Mouse (Mus musculus) large intestine, adult 2 months (tissue): Measurements from ENCODE around the gene Olfr157. TPM values are rescaled to one million over a fixed set of nuclear protein-coding genes. Genes with fewer than 3 reads are reported as not detected.
"Not testable (repeated sequence)": the region's sequence is repeated elsewhere in the genome, so short reads cannot be mapped to it uniquely, and the experiment has no call there.

Experiments used
- DNase-seq: peaks from one replicate; pipeline ENCODE4 v3.0.0-alpha.2; 2012; ENCODE audit warnings: low read depth, low spot score
- WGBS: fragments of 180-500 bp; shearing (Covaris S2); methylation state at CpG from one replicate; pipeline ENCODE4 v1.1.7; 2018; 5-methylcytosine and 5-hydroxymethylcytosine counted together
- polyA plus RNA-seq: library from polyadenylated mRNA; depleted of rRNA; stranded (reverse); fragments of >200 nt; gene quantifications from 2 replicates; pipeline ENCODE4 v1.2.3, GENCODE M21; 2012; rRNA removed

Olfr157 gene
- polyA plus RNA-seq, 1 experiment: 0.14 TPM

- no peak for DNase-seq
- 64% methylated on average over 13 of the region's 13 CpGs for WGBS
Observed at GRCm38 (mm10) chr4:43822896-43823550, 17.0 kb downstream of the Olfr157 start.

- WGBS: 38% methylated on average over 7 of the region's 7 CpGs
- DNase-seq: no peak
Observed at GRCm38 (mm10) chr4:43798936-43799335, 41.1 kb downstream of the Olfr157 start.

GRCm38 (mm10) chr4:43795844-43796243 lies 44.2 kb downstream of the Olfr157 start:
- 52% methylated on average over 5 of the region's 5 CpGs for WGBS
- not testable (repeated sequence) for DNase-seq

GRCm38 (mm10) chr4:43795296-43795695 lies 44.7 kb downstream of the Olfr157 start:
- 73% methylated on average over 6 of the region's 6 CpGs for WGBS

More at GRCm38 (mm10) chr4:43795296-43795695, 44.7 kb downstream of the Olfr157 start:
- no peak for DNase-seq

Other genes with a start within 250 kb of the Olfr157 start
- 7.3 and 9.0 TPM in 2 replicates for gene Npr2, start 208.3 kb downstream of the Olfr157 start, polyA plus RNA-seq
- 0.38 and 0.81 TPM in 2 replicates for gene Spag8, start 186.6 kb downstream of the Olfr157 start, polyA plus RNA-seq
- 80.6 and 90.2 TPM in 2 replicates for gene Hint2, start 183.7 kb downstream of the Olfr157 start, polyA plus RNA-seq
- gene Tmem8b, start 171.2 kb downstream of the Olfr157 start, polyA plus RNA-seq: 2.0 and 2.3 TPM in 2 replicates
- gene Fam221b, start 171.1 kb downstream of the Olfr157 start, polyA plus RNA-seq: 0.02 and 0.07 TPM in 2 replicates
- gene Olfr70, start 139.4 kb downstream of the Olfr157 start, polyA plus RNA-seq: not detected in 2 replicates
- gene Olfr71, start 129.9 kb downstream of the Olfr157 start, polyA plus RNA-seq: not detected in 2 replicates
- 1.9 and 2.3 TPM in 2 replicates for gene Hrct1, start 113.0 kb downstream of the Olfr157 start, polyA plus RNA-seq
- 0.68 and 1.5 TPM in 2 replicates for gene Spaar, start 110.2 kb downstream of the Olfr157 start, polyA plus RNA-seq
- gene Olfr159, start 69.2 kb downstream of the Olfr157 start, polyA plus RNA-seq: not detected in 2 replicates
- not detected in 2 replicates for gene Olfr156, start 16.3 kb downstream of the Olfr157 start, polyA plus RNA-seq
- gene Olfr155, start 11.4 kb upstream of the Olfr157 start, polyA plus RNA-seq: not detected in 2 replicates
- gene Reck, start 35.3 kb upstream of the Olfr157 start, polyA plus RNA-seq: 2.5 and 4.1 TPM in 2 replicates
- 21.5 and 28.2 TPM in 2 replicates for gene Glipr2, start 117.2 kb upstream of the Olfr157 start, polyA plus RNA-seq
- 0.12 TPM in 1 of 2 replicates, not detected in the other for gene Ccin, start 143.3 kb upstream of the Olfr157 start, polyA plus RNA-seq
- gene Clta, start 164.3 kb upstream of the Olfr157 start, polyA plus RNA-seq: 166 and 172 TPM in 2 replicates
- gene Gne, start 244.0 kb upstream of the Olfr157 start, polyA plus RNA-seq: 34.3 and 38.8 TPM in 2 replicates